ENCODE assay signal across 8 mouse cellular contexts in the genomic region with DNA sequence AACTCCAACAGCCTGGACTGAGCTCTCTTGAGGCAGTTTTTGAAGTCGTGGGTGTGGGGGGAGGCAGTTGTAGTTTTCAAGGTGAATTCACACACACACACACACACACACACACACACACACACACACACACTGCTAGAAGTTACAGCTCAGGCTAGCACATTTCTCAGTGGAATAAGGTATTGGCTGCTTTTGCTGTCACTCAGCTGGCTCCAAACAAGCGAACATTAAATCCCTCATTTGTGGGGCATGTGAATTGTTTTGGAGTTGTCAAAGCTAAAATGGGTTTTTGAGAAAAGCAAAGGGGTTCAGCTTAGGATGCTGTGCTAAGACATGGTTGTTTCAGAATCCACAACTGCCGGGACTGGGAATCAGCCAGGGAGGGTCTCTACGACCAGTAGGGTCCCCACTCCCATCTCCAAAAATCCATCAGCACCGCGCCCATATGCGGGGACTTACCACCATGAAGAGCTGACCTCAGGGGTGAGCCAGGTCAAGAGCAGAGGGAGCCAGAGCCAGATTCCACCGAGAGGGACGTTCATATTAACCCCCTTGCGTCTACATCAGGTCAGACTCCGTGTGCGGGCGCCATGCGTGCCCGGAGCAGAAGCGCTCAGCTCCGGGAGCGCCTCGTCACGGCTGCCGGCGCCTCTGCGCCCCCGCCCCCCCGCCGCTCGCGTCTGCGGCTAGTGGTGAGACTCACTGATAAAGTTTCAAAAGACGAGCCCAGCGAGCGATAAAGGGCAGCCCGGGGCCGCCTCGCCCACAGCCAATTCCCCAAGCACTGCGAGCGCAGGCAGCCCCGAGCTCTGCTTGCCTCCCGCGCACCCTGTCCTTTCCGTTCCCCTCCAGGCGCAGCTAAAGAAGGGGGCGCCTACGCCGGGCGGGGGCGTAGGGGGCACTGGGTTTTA. TPM values are rescaled to one million over a fixed set of nuclear protein-coding genes. Genes with fewer than 3 reads are reported as not detected.
A peak's percentile ranks its signal among the peaks of the same experiment; 100 is the strongest.
DNase-seq lines count a peak whose midpoint lies in the region; ATAC-seq and TF ChIP-seq lines count a peak whose summit lies in the region.

A gene (minus strand): TSS at position 840 of the 911 bp plus-strand sequence.

- H3K4me2 ChIP-seq in lung, embryonic 15.5 days, result peak within 1 kb of the TSS; percentile 81
- peak within 1 kb of the TSS; percentile 98 for H3K4me2 ChIP-seq in heart, embryonic 15.5 days
- peak within 1 kb of the TSS; percentile 89 for H3K4me2 ChIP-seq in limb, embryonic 14.5 days (replicated peaks; ENCODE audit: low read depth, low read length, severe bottlenecking)
- H3K4me2 ChIP-seq in neural tube, embryonic 11.5 days (ENCODE audit: low read depth), result peak within 1 kb of the TSS; percentile 84

- TF ChIP-seq POLR2A in limb, embryonic 14.5 days (IDR thresholded peaks at IDR 0.05; ENCODE audit: borderline replicate concordance, extremely low read depth, insufficient read depth, insufficient read length), result no peak

- H3K36me3 ChIP-seq in lung, embryonic 15.5 days, result no peaks in the 10 kb centered on the region
- H3K36me3 ChIP-seq in heart, embryonic 15.5 days, result no peaks in the 10 kb centered on the region
- H3K36me3 ChIP-seq in limb, embryonic 14.5 days (ENCODE audit: control insufficient read depth, insufficient read depth, low read length), result no peaks in the 10 kb centered on the region
- no peaks in the 10 kb centered on the region for H3K36me3 ChIP-seq in neural tube, embryonic 11.5 days (ENCODE audit: control insufficient read depth, insufficient read depth, low read length)

- H3K4me1 ChIP-seq in lung, embryonic 15.5 days, result peaks cover 12% of the 10 kb centered on the region
- peaks cover 21% of the 10 kb centered on the region for H3K4me1 ChIP-seq in heart, embryonic 15.5 days (replicated peaks)
- H3K4me1 ChIP-seq in limb, embryonic 14.5 days (ENCODE audit: control insufficient read depth, insufficient read depth, low read length), result peaks cover 8% of the 10 kb centered on the region
- peaks cover 8% of the 10 kb centered on the region; the same call in 1 of the 2 replicates for H3K4me1 ChIP-seq in neural tube, embryonic 11.5 days (ENCODE audit: control insufficient read depth, insufficient read depth, low read length)

- under 1% methylated on average over 47 of the region's 47 CpGs for WGBS in lung, embryonic 15.5 days
- WGBS in heart, embryonic 15.5 days, result 1% methylated on average over 45 of the region's 47 CpGs
- under 1% methylated on average over 35 of the region's 47 CpGs for WGBS in limb, embryonic 14.5 days
- under 1% methylated on average over 46 of the region's 47 CpGs for WGBS in neural tube, embryonic 11.5 days

- peak; percentile 43; the same call in 1 of the 2 replicates for ATAC-seq in lung, embryonic 15.5 days (ENCODE audit: borderline replicate concordance, extremely low read depth, low FRiP score, low TSS enrichment)
- ATAC-seq in heart, embryonic 15.5 days (replicated peaks; ENCODE audit: insufficient number of reproducible peaks, insufficient read depth, low FRiP score, low read depth), result 0 out of 2 replicates have a peak, but pooled peaks have one; percentile 12
- ATAC-seq in limb, embryonic 14.5 days (ENCODE audit: low FRiP score, low read depth), result 0 out of 2 replicates have a peak, but pooled peaks have one; percentile 45
- peak; percentile 36 for ATAC-seq in neural tube, embryonic 11.5 days (ENCODE audit: insufficient read depth, low FRiP score, low TSS enrichment)

- H3K27ac ChIP-seq in lung, embryonic 15.5 days, result peak within 1 kb of the TSS; percentile 84
- H3K27ac ChIP-seq in heart, embryonic 15.5 days, result no peak within 1 kb of the TSS
- no peak within 1 kb of the TSS for H3K27ac ChIP-seq in limb, embryonic 14.5 days (replicated peaks; ENCODE audit: low read depth, low read length)
- H3K27ac ChIP-seq in neural tube, embryonic 11.5 days (ENCODE audit: low read depth, low read length), result no peak within 1 kb of the TSS

- DNase-seq in adrenal gland, adult 2 months, result peak; percentile 27
- no peak for DNase-seq in adrenal gland, adult 18-20 months (ENCODE audit: low spot score in 2 of 2)
- no peak for DNase-seq in lung, postnatal 14 days
- no peak for DNase-seq in limb, embryonic 14.5 days (ENCODE audit: low spot score)
- peak; percentile 51 for DNase-seq in neural tube, embryonic 11.5 days (ENCODE audit: low spot score)
- DNase-seq in T-cell, adult 2 months (ENCODE audit: low spot score), result no peak

- H3K9ac ChIP-seq in lung, embryonic 15.5 days, result peak within 1 kb of the TSS; percentile 51
- peak within 1 kb of the TSS; percentile 36; the same call in 1 of the 2 replicates for H3K9ac ChIP-seq in heart, embryonic 15.5 days
- H3K9ac ChIP-seq in limb, embryonic 14.5 days (ENCODE audit: low read depth, low read length, severe bottlenecking), result peak within 1 kb of the TSS; percentile 53
- H3K9ac ChIP-seq in neural tube, embryonic 11.5 days (ENCODE audit: low read length), result no peak within 1 kb of the TSS

- peak within 1 kb of the TSS; percentile 52 for H3K4me3 ChIP-seq in lung, embryonic 15.5 days
- peak within 1 kb of the TSS; percentile 59 for H3K4me3 ChIP-seq in heart, embryonic 15.5 days
- peak within 1 kb of the TSS; percentile 51 for H3K4me3 ChIP-seq in limb, embryonic 14.5 days (replicated peaks; ENCODE audit: low read length)
- peak within 1 kb of the TSS; percentile 47 for H3K4me3 ChIP-seq in neural tube, embryonic 11.5 days (ENCODE audit: low read depth, low read length)

- peaks cover 45% of the 10 kb centered on the region for H3K27me3 ChIP-seq in lung, embryonic 15.5 days
- H3K27me3 ChIP-seq in heart, embryonic 15.5 days, result peaks cover 45% of the 10 kb centered on the region
- H3K27me3 ChIP-seq in limb, embryonic 14.5 days (ENCODE audit: control insufficient read depth, insufficient read depth, low read length), result peaks cover 48% of the 10 kb centered on the region
- H3K27me3 ChIP-seq in neural tube, embryonic 11.5 days (ENCODE audit: control insufficient read depth, insufficient read depth, low read length), result peaks cover 39% of the 10 kb centered on the region

- no peaks in the 10 kb centered on the region for H3K9me3 ChIP-seq in lung, embryonic 15.5 days
- H3K9me3 ChIP-seq in heart, embryonic 15.5 days (replicated peaks), result no peaks in the 10 kb centered on the region
- no peaks in the 10 kb centered on the region for H3K9me3 ChIP-seq in limb, embryonic 14.5 days (ENCODE audit: control insufficient read depth, low read length)
- no peaks in the 10 kb centered on the region for H3K9me3 ChIP-seq in neural tube, embryonic 11.5 days (ENCODE audit: control insufficient read depth, low read length)

RNA-seq across cellular contexts. Expression of the gene that starts here (rescaled TPM):
- under 1 TPM; 0.41 to 0.58 TPM for total RNA-seq in adrenal gland, adult 2 months (2021)
- polyA plus RNA-seq in adrenal gland, adult 2 months (2012; rRNA removed), result 0.48 and 0.49 TPM in 2 replicates
- total RNA-seq in adrenal gland, adult 18-20 months (2021), result under 1 TPM; 0.64 to 0.83 TPM
- 79.4 and 86.0 TPM in 2 replicates for polyA plus RNA-seq in lung, embryonic 15.5 days (2015; fragmentation: Nextera tagmentation; extraction: Ambion mirVana)
- polyA plus RNA-seq in heart, embryonic 15.5 days (2015; fragmentation: Nextera tagmentation; extraction: Ambion mirVana), result 4.3 and 7.3 TPM in 2 replicates
- 4.2 and 4.3 TPM in 2 replicates for polyA plus RNA-seq in limb, embryonic 14.5 days (2012; rRNA removed)
- polyA plus RNA-seq in limb, embryonic 14.5 days (2014; fragmentation: Nextera tagmentation; extraction: Ambion mirVana), result 5.1 and 6.8 TPM in 2 replicates
- polyA plus RNA-seq in neural tube, embryonic 11.5 days (2014; fragmentation: Nextera tagmentation; extraction: Ambion mirVana), result 2.2 and 2.8 TPM in 2 replicates

Comparison
In these comparisons a context has a peak if more than half of its experiments do, and no peak if none do; other contexts are left out.
1. Peak in DNase-seq in adrenal gland, adult 2 months; RNA of the gene not detected or under 1 TPM.